Mouse (Mus musculus): ENCODE measurements around the gene Cadm3.
"Not testable (repeated sequence)": the region's sequence is repeated elsewhere in the genome, so short reads cannot be mapped to it uniquely, and the experiment has no call there.

Gene Cadm3

GRCm38 (mm10) chr1:173322249-173322627 lies 45.3 kb downstream of the Cadm3 start:
- DNase-seq (ENCODE audit: low spot score), result no peak

DNA sequence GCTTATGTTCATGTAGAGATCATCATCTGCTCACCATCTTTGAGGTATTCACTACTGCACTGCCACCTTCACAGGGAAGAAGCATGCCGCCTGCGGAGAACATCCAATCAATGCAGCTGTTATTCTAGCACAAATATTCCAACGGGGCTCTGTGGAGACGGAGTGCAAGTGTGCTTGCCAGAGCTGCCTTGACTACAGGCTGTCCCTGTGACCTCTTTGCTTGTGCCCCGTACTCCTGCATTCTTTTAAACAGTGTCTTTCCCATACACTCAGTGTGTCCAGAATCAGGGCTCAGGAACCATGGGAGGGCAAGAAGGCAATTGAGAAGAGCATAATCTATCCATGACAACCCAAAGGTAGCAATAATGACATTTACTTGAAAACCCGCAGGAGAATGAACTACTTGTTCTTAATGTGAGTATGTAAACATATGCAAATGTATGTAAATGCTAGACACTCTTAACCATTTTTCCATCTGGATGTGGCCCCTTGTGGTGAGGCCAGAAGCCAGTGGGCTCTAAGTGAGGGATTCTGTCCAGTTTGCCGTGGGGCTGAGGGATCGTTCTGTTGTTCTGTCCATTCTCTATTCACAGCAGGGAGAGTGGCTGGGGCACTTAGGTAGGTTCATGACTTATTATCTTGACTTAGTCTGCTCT lies 45.8 kb downstream of the Cadm3 start:
- DNase-seq (ENCODE audit: low spot score), result no peak

DNA sequence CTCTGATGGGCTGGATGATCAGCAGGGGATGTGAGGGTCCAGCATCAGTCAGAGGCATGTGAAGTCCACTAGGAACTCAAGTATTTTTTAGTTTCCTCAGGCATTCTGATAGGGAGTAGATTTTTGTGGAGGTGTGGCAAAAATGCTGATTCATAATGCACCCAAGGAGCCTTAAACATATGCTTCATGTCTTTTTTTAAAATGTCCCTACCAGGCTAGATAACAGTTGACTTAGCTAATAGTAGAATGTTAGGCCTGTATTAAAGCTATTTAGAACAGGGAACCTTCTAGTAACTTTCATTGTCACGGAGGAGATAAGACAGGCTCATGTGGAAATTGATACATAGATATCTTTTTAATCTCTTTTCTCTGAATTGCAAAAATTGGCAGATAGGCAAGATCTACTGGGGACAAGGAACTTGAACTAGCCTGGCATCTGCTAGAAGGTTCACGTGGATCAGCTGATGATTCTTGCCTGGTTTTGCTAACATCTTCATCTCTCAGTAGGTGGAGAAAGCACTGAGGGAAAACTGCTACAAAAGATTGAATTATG lies 49.5 kb downstream of the Cadm3 start:
- DNase-seq (ENCODE audit: low spot score), result no peak

- DNase-seq (ENCODE audit: low spot score), result no peak
Observed at GRCm38 (mm10) chr1:173315725-173316124, 51.8 kb downstream of the Cadm3 start.

DNA sequence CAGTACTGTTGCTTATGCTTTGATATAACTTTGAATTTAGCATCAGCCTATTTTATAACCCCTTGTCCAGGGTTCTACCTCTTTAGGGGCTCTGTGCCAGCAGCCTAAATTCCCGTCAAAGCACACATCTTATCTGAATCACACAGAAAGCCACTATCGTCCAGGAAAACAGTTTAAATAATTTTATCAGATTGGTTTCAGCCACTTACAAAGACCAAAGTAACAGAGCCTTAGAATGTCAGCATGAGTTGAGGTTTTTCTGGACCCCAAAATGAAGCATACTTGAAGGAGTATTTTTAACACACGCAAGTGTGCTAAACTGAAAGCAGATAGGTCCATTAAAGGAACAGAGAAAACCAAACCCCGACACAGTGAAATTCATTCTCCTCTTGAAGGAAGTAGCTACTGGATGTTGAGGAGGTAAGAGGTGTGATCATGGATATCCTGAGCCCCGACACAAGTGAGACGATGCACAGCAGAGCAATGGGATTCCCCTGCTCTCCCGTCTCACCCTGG lies 53.9 kb downstream of the Cadm3 start:
- DNase-seq (ENCODE audit: low spot score), result not testable (repeated sequence)

- not testable (repeated sequence) for DNase-seq (ENCODE audit: low spot score)
Observed at GRCm38 (mm10) chr1:173302795-173303194, 64.7 kb downstream of the Cadm3 start.

All from lung, postnatal 25 days (tissue).